Mouse (Mus musculus): ENCODE results near the gene Cenpl.

The Cenpl gene

DNA sequence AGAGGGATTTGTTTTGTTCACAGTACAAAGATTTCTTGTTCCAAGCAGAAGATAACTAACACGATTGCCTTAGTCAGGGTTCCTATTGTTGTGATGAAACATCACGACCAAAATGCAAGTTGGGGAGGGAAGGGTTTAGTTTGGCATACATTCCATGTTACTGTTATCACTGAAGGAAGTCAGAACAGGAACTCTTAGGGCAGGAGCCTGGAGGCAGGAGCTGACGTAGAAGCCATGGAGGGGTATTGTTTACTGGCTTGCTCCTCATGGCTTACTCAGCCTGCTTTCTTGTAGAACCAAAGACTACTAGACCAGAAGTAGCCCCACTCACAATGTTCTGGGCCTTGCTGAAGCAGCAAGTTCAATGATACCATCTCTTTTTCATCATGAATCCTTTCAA, 23.5 kb upstream of the Cenpl start:
- DNase-seq: no peak

DNA sequence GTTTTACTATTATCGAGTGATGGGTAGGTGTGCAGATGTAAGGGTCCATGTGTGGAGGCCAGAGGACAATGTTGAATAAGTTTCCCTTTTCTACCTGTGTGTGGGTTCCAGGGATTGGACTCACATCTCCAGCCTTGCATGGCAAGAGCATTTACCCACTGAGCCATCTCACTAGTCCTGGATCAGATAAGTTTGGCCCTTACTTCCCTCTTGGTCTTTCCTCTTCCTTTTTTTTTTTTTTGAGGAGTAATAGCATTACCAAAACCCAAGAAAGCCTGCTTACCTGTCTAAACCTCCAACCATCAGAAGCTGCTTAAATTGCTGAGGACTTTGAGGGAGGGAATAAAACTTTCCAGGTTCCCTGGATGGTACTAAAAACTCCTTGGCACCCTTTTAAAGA, 13.3 kb upstream of the Cenpl start:
- DNase-seq: no peak

GRCm38 (mm10) chr1:161063351-161063750, 7.2 kb upstream of the Cenpl start:
- DNase-seq: no peak

DNA sequence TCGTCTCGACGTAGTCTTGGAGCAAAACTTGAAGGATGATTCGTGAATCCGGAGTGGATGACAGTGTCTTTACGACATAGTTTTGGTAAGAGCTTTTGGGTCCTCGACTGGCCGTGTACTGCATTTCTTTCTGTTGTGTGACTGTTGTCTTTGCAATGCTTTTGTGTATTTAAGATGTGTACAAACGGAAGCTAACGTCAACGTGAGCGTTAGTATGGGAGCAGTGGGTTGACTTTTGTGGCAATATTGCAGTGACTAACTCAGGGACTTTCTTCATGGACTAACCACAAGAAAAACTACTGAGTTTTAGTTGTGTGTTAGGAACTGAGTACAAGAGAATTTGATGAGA, 733 bp downstream of the Cenpl start:
- no peak for DNase-seq

DNA sequence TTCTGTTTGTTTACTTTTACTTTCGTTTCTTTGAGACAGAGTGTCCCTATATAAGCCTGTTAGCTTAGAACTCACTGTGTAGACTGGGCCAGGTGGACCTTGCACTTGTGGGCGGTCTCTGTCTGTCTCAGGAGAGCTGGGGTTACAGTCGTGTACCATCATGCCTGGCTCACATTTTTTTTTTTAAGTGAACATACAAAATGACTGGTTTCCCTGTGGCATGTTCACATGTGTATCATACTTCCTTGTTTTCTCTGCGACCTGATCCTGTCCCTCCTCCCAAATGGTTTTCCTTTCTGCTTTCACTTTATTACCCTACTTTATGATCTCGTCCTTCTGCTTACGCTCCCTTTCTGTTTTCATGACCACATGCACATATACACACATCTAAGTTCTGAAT, 5.7 kb downstream of the Cenpl start:
- DNase-seq: no peak

GRCm38 (mm10) chr1:161077243-161077642, 6.7 kb downstream of the Cenpl start:
- no peak for DNase-seq

DNA sequence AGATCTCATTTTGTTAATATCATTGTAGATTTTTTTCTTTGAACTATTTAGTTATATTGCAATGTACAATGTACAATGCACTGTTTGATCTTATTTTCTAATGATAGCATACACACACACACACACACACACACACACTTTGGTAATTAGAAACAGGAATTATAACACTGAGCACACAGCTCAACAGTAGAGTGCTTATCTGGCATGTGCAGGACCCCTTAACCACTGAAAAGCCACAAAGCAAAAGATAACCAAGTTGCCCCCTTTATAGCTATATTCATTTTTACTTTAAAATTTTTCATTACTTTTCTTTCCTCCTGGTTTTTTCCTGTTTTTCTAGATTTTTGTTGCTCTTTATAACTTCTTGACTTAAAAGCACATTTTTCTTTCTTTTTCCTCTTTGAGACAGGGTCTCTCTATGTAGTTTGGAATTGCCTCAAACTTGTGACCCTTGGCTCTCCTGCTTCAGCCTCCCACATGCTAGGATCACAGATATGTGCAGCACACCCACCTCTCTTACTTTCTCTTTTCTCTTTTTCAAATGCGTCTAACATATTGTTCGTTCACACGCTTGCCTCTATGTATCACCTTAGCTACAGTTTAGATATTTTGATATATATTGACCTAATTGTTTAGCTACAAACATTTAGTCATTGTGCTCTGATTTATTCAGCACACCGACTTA, 29.4 kb downstream of the Cenpl start:
- DNase-seq: no peak

- no peak for DNase-seq
Observed at GRCm38 (mm10) chr1:161103842-161104241, 33.3 kb downstream of the Cenpl start.

DNA sequence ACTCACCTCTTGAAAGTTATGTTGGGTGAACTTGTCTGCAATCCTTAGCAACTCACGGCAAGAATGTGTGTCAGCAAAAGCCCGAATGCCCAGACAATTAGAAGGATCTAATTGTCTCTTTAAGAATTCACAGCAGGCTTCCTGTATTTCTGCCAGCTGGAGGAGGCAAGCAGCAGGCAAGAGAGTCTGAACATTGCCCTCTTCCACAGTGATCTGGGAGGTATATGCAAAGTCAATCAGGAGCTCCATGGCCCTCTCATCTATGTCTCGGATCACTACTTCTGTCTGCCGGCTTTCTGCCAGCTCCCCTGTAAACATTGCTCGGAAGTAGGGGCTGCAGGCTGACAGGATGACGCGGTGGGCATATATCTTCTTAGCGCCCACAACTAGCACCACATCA, 38.7 kb downstream of the Cenpl start:
- DNase-seq: no peak

- no peak for DNase-seq
Observed at GRCm38 (mm10) chr1:161114591-161114990, 44.1 kb downstream of the Cenpl start.

DNA sequence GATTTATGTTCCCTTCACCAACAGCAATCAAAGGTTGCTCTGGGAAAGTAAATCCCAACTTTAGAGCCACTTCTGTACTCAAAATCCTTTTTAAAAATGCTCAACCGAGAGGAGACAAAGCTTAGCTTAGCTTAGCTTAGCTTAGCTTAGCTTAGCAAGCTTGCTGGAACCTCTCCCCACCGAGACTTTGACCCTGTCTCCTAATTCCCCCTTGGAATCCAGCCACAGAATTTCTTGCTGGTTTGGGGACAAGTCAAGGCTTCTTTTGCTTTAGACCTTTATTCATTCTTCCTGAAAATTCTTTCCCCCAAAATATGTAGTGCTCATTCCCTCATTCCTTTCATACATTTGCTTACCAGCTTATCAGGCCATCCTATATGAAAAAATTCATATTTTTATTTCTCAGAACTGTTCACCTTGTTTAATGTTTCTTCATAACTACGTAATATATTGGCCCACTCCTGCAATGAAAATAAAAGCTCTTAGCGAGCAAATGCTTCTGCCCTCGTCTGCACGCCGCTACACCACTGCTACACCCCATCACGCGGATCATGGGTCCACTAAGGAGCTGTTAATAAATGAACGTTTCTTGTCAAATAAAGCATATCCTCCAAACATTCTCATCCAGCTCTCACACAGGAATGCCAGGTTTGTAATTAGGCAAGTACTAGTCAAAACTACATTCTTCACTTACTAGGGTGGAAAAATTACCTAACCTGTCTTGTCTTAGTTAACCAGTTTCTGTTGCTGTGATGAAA, 52.3 kb downstream of the Cenpl start:
- DNase-seq: no peak

DNA sequence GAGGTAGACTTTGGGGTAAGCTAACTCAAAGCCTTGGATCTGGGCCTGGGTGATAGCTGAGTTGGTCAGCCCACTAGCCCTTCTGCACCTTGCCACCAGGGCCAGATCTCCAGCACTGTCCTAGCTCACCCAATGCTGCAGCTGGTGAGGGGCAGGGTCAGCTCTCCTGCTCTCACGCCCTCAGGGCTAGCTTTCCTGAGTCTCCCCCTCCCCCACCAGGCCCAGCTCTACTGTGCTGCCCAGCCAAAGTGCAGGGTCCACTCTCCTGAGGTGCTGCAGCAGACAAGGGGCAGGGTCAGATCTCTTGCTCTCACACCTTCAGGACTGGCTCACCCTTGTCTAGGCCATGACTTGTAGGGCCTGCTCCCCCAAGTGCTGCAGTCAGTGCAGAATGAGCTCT, 55.9 kb downstream of the Cenpl start:
- no peak for DNase-seq

DNA sequence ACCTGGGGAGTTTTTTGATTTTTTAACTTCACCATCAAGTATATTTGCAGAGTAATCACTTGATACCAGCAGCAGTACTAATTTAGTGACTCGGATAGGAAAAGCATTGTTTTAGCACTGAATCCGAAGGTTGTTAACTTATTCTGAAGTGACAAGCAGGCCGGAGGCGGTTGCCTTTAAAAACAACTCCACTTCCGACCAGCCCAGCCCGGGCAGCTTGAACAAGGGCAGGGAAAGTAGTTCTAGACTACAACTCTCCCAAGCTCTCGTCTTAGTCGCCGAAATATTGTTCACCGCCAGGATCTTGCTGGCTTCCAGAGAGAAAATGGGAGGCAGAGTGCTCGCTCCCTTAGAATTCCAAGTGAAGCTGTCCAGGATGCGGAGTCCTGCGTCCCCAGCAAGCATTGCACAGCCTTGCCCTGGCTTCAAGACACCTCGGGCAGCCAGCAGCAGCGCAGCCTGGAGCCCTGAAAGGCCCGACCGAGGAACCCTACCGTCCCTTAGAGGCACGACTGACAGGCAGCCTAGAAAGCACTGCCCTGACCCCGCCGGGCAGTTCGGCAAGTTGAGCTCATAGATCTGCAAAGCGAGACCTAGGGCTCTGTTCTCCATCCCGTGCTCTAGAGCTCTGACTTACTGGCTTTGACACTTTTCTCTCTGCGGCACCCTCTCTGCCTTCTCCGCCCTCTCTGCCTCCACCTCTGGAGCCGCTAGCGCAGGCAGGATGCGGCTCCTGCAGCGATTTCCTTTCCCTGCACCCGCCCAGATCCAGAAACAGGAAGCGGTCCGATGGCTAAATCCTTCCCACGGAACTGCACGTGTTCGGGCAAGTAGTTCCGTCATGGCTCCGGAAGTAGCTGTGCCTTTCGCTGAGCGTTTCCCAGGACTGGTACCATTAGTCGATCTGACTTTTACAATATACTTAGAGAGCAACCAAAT, 60.5 kb downstream of the Cenpl start, which contains the start of gene Klhl20:
Gene Klhl20, minus strand, starts transcription at position 786 of the 939 bp plus-strand sequence.
- DNase-seq: peak; percentile 94

Measured in thymus, postnatal 4 days (tissue).